Mouse (Mus musculus): Measurements from ENCODE around the gene Abcf2.

DNA sequence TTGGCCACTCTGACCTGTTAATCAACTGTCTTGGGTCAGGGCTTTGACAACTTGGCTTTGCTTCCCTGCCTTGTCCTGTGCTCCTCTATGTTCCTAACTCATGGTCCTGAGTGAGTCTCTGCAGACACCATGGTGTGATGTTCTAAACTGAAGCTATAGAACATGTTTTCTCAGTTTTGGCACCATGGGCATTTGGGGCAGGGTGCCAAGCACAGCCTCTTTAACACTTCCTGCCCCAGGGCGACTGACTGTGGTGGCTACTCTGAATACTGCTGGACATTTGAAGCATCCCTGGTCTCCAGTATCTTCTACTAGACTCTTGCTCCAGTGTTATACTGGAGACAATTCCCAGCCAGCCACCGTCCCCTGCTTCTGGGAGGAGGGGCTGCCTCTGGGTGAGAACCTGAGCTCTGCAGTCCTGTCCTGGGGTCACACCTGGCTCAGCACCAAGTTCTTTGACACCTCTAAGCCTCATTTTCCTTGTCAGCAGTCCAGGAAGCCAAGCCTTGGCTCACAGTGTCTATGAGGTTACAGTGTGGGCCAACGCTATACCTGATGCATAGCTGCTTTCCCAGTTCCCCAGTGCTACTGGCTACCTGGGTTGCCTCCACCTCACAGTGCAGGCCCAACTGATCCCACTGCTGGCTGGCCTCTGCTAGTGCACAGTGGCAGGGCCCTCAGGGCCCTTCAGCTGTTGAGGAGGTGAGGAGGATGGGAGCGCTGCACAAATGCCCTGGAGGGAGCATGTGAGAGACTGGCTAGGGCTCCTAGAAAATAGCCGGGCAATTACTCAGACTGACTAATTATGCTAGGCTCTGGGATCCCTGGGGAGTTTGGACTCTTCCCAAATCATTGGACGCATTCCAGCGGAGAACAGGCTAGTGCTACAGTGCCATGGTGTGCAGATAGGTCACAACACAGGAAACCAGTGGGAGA lies 34.4 kb upstream of the Abcf2 start:
- TF ChIP-seq RCOR1 (IDR thresholded peaks at IDR 0.05; ENCODE audit: low read depth, low read length) (no peak), E2F4 (IDR thresholded peaks at IDR 0.05; ENCODE audit: borderline replicate concordance, low read depth, low read length) (no peak), CHD2 (IDR thresholded peaks at IDR 0.05; ENCODE audit: low read length) (no peak)

All from MEL (cell line).